Mouse (Mus musculus) lung, postnatal 0 days (tissue): ENCODE results near the gene Grin2a.

Experiments used
- CTCF ChIP-seq: IDR thresholded peaks from 2 replicates; pipeline ENCODE4 v1.5.1; 2016; ENCODE audit warnings: antibody characterized with exemption, mild to moderate bottlenecking
- EP300 ChIP-seq: IDR thresholded peaks from 2 replicates; pipeline ENCODE4 v1.6.1; 2016; ENCODE audit warnings: antibody characterized with exemption, mild to moderate bottlenecking, control low read depth

DNA sequence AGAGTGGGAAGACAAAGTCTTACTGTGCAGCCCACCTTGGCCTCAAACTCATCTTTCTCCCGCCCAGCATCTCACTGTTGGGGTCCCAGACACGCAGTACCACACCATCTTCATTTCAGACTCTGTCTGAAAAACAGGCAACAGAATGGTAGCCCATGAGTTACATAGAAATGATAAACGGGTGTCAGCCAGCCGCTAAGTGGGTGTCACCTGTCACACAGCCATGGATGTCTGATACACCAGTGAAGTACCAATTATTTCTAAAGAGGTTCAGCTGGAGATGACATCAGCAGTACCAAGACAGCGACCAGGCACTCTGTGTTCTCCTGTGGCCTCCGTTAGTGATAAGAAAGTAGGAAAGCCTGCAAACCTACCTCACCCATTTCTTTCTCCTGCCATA is 90.9 kb downstream of the Grin2a start:
- TF ChIP-seq CTCF (no peak), EP300 (no peak)
